Mouse (Mus musculus) layer of hippocampus, postnatal 36 days (tissue): ENCODE measurements at regions not wholly inside any gene's neighbourhood (a gene's known extent, or its start where the extent isn't known, plus 50 kb on each side); places are given as distances from the start of the nearest gene placed in this dataset.

Source experiments
- DNase-seq, 2 experiments: peaks; one replicate each; pipeline ENCODE4 v3.0.0; 2022

DNA sequence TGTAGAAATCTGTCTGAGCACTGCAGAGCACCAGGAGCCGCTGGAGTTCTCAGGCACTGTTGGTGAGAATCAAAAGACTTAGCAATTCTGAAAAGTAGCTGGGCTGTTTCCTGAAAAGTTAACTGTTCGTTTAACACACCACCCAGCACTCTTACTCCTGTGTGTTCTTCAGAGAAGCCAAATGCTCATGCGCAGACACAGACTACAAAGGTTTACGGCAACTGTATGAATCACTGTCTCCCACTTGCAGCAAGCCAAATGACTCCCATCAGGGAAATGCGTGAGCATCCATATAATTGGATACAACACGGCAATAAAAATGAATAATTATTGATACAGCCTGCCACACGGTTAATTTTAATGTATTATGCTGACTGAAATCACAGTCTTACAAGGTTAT lies 220.0 kb upstream of the N4bp1 start:
- no peak for DNase-seq

DNA sequence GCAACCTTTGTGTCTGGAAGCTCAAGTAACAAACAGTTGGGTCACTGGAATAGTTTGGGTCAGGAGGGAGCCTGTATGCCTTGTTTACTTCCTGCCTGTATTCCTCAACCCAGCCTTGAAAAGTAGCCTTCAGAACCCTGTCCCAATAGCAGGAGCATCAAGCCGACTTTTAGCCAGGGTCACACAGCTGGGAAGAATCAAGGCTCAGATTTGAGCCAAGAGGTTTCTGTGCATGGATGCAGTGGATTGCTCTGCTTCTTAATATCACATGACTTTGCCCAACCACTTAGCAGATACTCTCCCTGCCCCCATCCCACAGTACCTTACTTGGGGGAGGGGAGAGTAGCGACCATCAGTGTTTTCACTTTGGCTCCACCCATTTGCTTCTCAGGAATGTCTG lies 210.2 kb upstream of the N4bp1 start:
- DNase-seq = no peak

DNA sequence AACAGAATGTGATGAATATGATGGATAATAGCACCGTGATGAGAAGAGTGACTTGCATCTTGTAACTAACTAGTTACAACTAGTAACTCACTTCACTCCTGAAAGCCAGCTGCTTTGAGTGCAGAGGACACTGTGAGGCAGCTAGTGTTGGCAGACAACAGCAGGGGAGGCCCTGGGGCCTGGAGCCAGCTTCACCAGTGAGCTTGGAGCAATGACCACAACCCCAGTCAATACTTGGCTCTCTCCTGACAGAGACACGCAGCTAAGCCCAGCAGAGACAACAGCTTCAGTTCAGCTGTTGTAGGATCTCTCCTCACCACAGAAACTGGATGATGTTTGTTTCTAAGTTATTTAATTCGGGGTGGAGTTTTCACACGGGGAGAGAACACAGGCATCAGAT lies 209.6 kb upstream of the N4bp1 start:
- DNase-seq = no peak

DNA sequence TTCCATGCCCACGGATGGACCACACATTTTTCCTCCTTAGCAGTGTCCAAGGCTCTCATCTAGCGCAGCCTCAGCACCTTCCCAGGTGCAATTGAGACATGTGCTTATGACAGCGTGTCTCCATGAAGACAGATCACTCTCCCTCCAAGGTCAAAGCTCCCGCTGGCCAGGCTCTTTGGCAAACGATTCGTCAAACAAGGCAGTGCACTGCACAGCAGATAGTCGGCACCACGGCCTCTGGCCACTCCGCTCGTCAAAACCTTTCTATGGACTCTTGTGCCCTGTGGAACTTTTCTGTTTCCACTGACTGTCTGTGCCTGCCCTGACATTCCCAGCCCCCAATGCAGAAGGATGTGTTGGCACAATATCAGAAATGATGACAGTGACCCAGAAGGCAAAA lies 208.7 kb upstream of the N4bp1 start:
- DNase-seq = no peak

DNA sequence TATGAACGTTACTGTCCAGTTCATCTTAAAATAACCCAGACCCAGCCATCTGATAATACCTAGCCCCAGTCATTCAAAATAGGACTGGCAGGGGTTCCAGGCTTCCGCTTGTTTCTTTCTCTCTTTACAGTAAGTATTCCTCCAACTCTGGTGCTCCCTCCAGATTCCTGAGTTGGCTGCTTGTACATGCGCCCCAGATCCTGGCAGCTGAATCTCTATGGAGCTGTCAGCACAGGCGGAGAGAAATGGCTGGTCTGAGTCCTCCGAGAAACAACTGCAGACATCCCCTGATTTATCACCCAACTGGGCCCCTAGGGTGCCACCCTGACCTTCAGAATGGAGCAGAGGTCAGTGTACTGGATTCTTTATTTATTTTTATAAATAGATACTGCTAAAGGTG lies 208.0 kb upstream of the N4bp1 start:
- DNase-seq = no peak

DNA sequence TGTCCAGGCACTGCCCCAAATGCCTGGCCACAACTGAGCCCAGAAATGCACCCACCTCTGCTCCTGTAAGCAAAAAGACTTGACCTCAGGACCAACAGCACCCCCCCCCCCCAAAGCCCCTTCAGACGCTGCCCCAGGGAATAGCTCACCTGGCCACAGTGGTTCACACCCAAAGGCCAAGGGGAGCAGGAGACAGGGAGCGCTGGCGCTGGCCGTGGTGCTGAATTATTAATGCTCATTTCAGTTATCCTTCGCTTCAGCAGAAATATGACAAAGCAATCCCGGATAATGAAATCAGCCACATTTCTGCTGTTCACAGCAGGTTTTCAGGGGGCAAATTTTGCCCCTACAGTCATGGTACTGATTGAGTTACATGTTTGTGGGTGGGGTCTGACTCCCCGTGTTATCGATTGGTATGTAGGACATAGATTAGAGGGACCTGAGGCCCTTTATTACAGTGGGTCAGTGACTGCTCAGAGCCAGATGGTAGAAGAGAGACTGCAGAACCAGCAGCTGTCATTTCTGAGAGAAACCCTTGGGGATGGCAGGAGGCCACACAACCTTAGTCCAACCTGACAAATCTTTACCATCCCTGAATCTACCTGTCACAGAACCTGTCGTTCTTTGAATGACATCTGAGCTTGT lies 202.5 kb upstream of the N4bp1 start:
- DNase-seq = no peak

DNA sequence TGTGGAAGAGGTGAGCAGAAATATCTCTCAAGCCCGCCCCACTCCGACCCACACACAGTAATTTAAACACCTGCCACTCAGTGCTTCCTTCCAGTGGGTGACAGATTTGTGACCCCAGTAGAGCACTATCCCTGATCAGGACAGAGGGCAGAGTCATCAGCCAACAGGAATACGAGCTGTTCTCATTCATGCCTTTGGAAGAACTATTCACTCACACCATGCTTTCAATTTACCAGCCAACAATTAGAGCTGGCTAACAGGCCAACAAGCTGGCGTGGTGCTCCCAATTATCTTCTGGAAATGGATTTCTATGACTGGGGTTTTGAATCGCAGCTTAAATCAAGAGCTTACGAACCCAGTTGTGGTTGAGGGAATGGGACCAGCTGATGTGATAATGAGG lies 193.2 kb upstream of the N4bp1 start:
- DNase-seq = peak; percentile 19 to 26

DNA sequence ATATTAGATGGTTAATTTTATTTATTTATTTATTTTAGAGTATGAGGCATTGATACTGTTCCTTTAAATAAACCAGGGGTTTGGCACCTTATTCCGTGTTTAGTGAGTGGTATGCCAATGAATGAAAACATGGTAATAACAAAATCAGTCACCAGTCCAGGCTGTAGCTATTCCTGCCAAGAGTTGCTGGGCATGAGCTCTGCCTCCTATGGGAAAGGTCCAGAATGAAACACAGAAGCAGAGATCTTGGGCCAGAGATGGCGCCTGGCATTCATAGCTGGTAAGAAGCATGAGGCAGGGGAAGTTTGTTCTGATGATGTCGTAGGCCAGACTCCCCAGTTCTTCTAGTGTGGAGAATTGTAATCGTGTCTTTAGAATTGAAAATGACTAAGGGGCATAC lies 190.9 kb upstream of the N4bp1 start:
- DNase-seq = no peak

DNA sequence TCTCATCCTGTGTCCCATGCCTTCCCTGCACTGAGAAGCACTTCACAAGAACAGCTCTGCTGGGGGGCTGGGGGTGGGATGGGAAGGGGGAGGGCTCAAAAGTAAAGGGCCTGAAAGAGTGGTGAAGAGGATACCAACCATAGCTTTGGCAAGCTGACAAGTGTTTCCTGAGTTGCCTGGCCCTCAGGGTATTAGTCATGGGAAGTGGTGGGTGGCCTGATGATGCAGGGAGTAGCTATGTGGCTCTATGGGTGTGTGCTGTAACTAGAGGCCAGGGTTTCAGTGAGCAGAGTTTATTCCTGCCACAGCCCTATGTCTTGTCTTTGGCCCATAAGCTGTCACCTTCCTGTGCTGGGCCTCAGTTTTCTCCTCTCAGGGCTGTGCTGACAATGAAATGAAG lies 186.2 kb upstream of the N4bp1 start:
- no peak for DNase-seq

DNA sequence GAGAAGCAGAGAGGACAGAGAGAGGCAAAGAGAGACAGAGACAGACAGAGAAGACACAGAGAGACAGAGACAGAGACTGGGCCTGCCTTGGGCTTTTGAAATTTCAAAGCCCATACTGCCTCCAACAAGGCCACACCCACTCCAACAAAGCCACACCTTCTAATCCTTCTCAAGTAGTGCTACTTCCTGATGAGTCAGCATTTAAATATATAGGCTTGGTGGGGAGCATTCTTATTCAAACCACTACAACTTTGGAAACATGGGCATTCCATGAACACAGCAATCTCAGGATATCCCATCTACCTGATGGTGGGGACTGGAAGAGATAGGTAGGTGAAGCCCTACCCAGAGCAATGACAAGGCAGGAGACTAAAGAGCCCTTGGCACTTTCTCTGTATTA lies 182.0 kb upstream of the N4bp1 start:
- DNase-seq = no peak

DNA sequence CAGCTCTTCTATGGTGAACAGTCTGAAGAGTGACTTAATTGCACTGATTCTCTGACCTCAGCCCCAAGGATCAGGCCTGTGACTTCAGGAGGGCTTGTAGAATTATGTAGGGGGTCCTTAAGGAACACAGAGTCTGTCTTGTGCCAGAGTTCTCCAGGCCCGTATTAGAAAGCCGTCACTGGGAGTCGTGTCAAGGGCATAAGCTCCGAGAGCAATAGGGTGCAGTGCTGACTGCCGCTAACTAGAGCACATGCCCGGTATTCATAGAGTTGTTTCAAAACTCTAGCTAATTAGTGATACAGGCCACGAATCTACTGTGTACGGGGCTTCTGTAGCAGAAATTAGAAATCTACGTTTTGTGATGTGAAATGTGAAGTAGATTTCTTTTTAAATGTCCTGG lies 179.7 kb upstream of the N4bp1 start:
- no peak for DNase-seq

DNA sequence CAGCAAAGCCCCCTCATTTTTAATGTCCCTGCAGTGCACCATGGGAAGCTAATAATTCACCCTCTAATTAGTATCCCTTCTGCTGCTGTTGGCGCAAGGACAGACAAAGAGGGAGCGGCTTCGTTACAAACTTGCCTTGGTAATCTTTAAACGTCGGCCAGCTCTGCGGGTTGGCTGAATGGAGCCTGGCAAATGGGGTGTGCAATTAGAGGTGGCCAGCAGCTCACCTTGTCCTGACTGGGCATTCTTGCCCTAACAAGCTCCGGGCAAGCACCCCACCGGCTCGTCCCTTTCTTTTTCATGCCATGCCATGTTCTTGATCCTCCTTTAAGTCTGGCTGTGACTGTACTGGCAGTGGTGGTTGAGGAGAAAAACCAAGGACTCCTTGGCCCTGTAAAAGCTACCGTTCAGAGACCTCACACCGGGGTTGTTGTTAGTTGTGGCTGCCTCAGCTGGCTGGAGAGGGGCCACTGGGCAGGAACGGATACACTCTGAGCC lies 179.2 kb upstream of the N4bp1 start:
- peak; percentile 28 to 31 for DNase-seq

DNA sequence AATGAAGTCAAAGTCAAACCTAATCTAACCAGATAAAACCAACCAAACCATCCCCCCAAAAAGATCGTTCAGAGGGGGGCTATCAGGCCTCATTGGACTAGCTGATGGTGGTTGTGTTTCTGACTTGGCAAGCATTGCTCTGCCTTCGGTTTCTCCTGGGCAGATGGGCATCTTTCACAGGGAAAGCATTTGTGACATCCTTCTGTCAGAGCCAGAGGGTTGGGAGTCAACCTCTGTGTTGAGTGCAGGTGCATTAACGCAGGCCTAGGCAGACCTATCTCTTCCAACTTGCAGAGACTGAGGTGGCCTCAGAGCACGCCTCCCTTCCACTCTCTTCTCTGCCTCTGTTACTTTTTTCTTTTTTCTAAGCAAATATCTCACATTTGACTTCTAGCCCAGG lies 178.5 kb upstream of the N4bp1 start:
- DNase-seq = no peak

DNA sequence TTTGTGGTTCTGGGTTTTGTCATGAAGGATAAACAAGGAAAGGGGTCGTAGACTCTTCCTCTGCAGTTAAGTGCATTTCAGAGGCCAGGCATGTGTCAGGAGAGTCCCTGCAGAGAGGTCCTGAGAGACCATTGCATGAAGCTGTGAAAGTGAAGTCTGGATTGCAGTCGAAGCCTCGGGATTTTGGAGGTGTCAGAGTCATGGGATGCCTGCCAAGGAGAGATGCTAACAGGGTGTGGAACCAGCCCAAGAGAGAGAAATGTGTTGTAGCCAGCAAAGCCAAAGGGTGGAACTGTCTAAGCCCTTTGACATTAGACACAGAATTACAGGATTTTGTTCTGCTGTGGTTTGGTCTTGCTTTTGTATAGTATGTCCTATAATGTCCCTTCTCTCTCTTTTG lies 164.7 kb upstream of the N4bp1 start:
- no peak for DNase-seq

DNA sequence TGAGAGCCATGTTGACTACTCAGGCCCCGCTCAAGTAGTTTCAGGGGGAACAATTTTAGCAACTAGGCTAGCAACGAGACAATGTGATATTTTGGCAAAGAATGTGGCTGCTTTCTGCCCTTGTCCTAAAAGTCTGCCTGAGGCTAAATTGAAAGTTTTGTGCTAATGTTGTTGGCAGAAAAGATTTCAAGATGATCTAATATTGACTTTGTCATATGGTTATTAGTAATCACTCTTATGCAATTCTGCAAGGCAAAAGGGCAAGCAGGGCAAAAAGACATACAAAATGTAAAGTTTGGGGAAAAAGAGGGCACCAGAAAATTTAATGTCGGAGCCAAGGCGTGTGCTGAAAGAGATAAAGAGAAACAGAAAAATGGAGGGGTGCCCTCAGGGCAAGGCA lies 164.1 kb upstream of the N4bp1 start:
- no peak for DNase-seq

DNA sequence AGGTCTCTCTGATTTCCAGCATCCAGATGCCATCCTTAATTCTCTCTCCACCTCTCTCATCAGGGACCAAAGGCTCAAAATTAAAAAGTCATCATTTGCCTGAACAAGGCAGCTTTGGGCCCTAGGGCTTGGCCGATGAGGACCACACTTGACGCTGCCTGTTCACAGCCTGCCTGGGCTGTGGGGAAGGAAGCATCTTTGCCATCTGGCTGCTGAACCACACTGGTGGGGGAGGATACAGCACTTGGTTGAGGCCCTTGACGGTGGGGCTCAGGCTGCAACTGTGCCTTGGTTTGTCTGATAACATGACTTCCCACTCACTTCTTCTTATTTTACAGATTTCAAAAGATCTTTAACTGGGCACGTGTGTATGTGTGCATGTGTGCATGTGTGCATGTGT lies 161.5 kb upstream of the N4bp1 start:
- DNase-seq = no peak

DNA sequence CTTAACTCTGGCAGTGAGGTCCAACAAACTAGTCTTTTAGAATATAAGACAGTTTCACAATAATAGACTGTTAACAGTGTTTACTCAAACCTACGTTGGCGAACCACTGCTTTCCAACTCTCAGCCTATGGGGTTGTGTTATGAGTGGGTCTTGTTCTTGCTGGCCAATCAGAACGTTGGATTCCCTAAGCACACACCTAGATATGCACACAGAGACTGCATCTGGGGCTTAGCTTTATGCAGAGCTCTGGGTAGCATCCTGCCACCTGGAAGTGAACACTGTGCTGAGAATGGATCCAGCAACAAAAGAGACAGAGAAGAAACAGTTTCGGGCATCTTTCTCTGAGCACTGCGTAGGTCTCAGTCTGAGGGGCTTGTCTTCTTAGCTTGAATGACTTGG lies 158.0 kb upstream of the N4bp1 start:
- no peak for DNase-seq

DNA sequence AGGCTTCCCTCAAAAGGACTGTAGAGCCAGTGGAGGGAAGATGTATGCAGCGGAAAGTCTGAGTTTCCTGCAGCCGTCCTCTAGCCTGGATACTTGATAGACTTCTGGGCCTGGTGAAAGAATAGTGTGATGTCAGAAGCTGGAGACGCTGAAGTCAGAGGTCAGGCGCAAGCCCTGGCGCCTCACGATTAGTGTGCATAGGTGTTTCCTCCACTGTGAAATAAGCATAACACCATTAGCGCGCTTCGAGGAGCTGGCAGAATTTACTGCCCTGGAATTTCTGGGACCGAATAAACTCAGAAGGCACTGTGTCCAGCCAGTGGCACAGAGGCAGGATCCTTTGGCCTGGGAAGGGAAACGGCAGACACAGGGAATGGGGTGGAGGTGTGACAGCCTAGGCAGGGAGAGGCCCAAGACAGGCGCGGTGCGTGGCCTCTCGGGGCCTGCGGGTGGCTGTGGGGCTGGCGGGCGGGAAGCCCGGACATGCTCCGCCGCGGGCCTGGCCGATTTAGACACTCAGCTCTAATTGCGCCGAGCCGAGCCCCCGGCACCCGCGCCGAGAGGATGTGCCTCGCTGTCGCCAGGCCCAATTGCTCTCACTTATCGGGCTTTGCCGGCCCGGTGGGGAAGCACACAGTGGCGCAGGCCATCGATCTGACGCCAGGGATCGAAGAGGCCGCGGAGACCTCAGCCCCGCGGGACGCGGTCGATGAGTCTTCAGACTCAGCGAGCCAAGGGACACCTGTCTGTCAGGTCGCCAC lies 152.7 kb upstream of the N4bp1 start:
- no peak for DNase-seq

DNA sequence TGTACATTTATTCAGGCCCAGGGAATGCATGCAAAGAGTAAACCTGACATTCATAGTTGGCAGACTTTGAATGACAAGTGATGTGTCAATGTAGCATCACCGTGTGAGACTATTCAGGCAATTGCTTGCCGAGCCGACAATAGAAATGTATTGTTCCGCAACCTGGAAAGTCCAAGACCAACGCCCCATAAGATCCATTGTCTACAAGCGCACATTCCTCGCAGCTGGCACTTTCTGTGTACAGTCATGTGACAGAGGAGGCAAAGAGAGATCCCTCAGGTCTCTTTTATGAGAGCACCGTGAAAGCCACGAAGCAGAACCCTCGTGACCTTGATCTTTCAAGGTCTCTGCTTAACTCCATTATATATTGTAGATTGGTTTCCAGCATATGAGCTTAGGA lies 150.9 kb upstream of the N4bp1 start:
- no peak for DNase-seq

DNA sequence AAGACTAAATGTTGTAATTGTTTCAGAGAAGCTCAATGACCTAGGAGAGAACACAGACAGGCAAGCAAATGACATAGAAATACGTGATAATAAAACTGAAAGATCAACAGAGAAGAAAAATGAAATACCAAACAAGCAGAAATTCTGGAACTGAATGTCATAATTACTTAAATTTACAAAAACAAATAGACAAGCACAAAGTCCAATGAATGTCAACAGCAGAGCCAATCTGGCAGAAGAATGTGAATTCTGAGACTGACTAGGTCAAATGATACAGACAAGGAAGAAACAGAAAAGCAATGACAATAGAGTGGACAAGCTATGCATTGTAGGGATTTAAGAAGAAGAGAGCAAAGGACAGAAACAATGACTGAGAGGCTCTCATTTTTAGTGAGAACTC lies 143.1 kb upstream of the N4bp1 start:
- DNase-seq = no peak

DNA sequence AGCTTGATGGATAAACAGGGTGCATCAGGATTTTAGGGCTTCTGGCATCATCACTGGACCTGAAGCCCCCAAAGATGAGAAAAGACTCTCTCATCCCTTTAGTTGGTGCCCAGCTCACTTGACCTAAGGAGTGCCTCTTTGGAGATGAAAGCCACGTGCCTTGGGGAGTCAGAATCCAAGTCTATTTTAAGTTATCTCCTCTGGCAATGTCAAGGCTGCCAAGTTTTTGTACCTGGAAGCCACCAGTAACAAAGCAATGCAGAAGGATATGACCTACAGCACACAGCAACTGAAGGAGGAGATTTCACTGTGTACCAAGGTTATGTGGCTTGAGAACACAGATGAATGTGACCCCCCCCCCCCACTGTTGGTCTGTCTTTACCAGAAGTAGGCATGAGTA lies 140.9 kb upstream of the N4bp1 start:
- DNase-seq = no peak

DNA sequence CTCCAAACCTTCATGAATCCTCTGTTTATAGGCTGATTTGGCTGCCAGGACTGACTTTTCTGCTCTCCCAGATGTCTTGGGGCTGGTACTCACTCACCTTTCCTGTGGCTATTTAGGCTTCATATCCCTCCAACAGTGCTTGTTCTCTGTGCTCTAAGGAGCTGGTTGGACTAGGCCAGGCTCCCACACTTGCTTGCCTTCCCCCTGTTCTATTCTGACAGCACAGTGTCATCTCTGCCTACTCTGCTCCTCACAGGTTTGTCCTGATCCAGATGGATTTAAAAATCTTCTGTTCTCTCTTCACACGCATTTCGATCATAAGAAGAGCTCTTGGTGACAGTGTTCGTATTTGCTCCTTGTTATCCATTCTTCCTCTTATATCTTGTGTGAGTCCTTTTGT lies 134.7 kb upstream of the N4bp1 start:
- DNase-seq = no peak

DNA sequence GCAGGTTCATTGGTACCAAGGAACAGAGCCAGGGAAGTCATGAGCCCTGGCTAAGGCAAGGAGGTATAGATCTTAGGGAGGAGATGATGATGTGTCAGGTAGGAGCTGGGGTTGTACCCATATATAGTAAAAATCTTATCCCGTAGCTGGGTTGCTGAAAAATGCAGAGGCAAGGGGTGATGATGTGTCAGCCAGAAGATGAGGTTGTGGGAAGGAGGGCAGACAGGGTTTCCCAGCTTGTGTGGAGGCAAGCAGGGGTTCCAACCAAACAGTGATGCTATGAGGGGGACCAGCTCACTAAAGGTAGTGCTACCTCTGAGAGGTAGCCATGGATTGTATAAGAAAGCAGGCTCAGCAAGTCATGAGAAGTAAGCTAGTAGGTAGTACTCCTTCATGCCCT lies 90.5 kb upstream of the N4bp1 start:
- DNase-seq = no peak

DNA sequence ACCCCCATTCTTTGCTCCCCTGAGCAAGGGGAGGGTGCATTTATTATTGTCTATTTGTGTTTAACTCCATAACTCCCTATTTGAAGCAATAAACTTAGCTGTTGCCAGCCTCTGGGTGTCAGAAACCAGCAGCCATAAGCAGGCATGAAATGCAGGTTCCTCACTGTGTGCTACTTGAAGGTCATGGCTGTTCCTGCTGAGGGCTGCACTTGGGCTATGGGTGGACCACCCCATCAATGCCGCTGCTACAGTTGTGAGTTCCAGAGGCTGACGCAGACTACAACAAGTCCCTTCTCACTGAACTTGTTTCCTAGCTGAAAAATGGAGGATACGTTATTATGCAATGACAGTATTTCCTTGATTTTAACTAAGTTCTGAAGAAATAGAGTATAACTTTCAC lies 86.7 kb upstream of the N4bp1 start:
- DNase-seq = no peak

DNA sequence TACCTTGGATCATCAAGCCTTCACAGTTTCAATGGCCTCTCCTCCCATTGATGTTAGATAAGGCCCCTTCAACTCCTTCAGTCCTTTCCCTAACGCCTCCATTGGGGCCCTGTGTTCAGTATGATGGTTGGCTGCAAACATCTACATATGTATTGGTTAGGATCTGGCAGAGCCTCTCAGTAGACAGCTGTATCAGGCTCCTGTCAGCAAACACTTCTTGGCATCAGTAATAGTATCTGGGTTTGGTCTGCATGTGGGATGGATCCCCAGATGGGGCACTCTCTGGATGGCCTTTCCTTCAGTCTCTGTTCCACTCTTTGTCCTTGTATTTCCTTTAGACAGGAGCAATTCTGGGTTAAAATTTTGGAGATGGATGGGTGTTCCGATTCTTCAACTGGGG lies 84.0 kb upstream of the N4bp1 start:
- DNase-seq = no peak
